Mouse (Mus musculus) cortical plate, adult 2 months (tissue): ENCODE data around the gene Barx2.

Source experiments
- CTCF ChIP-seq: fragments of 200-500 bp; IDR thresholded peaks from 2 replicates; pipeline ENCODE4 v1.5.1; 2011; ENCODE audit warnings: mild to moderate bottlenecking, control low read depth, low read length; ENCODE audit not compliant: insufficient read depth; ENCODE audit errors: extremely low read depth
- POLR2A ChIP-seq: fragments of 200-500 bp; IDR thresholded peaks from 2 replicates; pipeline ENCODE4 v1.6.1; 2011; ENCODE audit warnings: mild to moderate bottlenecking, low read length, control low read depth; ENCODE audit not compliant: insufficient read depth; ENCODE audit errors: extremely low read depth

GRCm38 (mm10) chr9:31958120-31958519, 44.9 kb upstream of the Barx2 start:
- TF ChIP-seq POLR2A: no peak
- no peak for TF ChIP-seq CTCF
